Mouse (Mus musculus): ENCODE measurements around the gene Ipmk.

DNA sequence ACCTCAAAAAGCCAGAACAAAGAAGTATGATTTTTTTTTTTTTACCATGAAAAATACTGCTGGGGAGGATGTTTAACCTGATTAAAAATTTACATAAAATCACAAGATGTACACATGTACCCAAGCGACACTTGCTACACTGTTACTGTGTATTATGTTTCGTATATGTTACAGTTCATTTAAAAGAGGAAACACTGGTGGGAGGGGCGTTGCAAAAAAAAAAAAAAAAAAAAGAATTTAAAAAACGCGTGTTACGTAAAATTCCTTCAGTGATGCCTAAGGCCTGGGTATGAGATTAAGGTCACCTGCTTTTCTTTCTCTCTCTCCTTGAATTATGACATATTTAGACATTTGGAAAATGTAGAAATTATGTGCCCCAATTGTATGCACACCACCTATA lies 40.8 kb upstream of the Ipmk start:
- TF ChIP-seq EP300 (IDR thresholded peaks at IDR 0.05; ENCODE audit: low read length) (no peak), HCFC1 (IDR thresholded peaks at IDR 0.05; ENCODE audit: low read depth, low read length) (no peak)
